Mouse (Mus musculus): ENCODE measurements around the gene Eno3. TPM values are rescaled to one million over a fixed set of nuclear protein-coding genes. Genes with fewer than 3 reads are reported as not detected.

Eno3 gene
- polyA plus RNA-seq, 1 experiment, result 15.7 TPM

DNA sequence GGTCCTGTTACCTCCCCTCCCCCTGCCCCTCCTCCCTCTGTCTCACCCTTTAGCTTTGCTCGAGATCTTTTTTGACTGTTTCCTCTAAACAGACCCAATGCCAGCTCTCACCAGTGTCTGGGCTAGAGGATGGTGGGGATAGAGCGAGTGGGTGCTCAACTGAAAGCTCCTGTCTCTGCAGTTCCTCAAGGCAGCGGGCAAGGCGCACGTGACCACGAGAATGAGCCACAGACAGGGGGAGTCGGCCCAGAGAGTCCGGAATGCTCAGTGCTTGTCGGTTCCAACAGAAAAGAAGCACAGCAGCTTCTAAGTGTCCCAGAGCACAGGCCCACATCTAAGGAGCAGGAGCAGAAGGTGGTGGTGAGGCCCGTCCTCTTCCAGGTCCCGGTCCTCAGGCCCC lies 17.5 kb downstream of the Eno3 start:
- no peak overlapping the region for H3K4me3 ChIP-seq (ENCODE audit: low read depth, low read length)
- peaks cover 2% of the 10 kb centered on the region for H3K4me1 ChIP-seq (ENCODE audit: control insufficient read depth, insufficient read depth, low read length)
- no peak overlapping the region for H3K27ac ChIP-seq (ENCODE audit: insufficient read depth, low read length)
- TF ChIP-seq EP300 (IDR thresholded peaks at IDR 0.05; ENCODE audit: insufficient read depth, low read depth, low read length) (no peak), POLR2A (IDR thresholded peaks at IDR 0.05; ENCODE audit: insufficient read depth, low read length) (no peak), CTCF (IDR thresholded peaks at IDR 0.05; ENCODE audit: low read depth, low read length) (no peak)
- H3K9me3 ChIP-seq (replicated peaks; ENCODE audit: control insufficient read depth, insufficient read depth, low read length, poor library complexity, severe bottlenecking), result no peaks in the 10 kb centered on the region
- H3K27me3 ChIP-seq (ENCODE audit: control insufficient read depth, insufficient read depth, low read length, poor library complexity, severe bottlenecking), result no peaks in the 10 kb centered on the region
- H3K9ac ChIP-seq (ENCODE audit: low read depth, poor library complexity, severe bottlenecking), result peak overlapping the region; percentile 42
- no peaks in the 10 kb centered on the region for H3K36me3 ChIP-seq (ENCODE audit: control insufficient read depth, insufficient read depth, low read length, poor library complexity, severe bottlenecking)

DNA sequence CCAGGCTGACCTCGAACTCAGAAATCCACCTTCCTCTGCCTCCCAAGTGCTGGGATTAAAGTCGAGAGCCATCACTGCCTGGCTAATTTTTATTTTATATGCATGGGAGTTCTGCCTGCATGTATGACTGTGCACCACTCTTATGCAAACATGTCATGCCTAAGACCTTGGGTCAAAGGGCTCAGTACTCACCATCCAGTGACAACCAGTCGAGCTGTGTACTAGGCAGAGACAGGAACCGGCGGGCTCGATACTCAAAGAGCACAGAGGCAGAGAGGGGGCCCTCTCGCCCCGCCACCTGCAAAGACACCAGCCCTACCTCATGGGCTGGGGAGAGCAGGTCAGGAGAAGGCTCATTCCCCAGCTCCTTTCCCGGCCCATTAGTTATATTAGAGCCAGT lies 21.1 kb downstream of the Eno3 start:
- no peaks in the 10 kb centered on the region for H3K36me3 ChIP-seq (ENCODE audit: control insufficient read depth, insufficient read depth, low read length, poor library complexity, severe bottlenecking)
- no peak overlapping the region for H3K9ac ChIP-seq (ENCODE audit: low read depth, poor library complexity, severe bottlenecking)
- no peaks in the 10 kb centered on the region for H3K9me3 ChIP-seq (replicated peaks; ENCODE audit: control insufficient read depth, insufficient read depth, low read length, poor library complexity, severe bottlenecking)
- H3K27me3 ChIP-seq (ENCODE audit: control insufficient read depth, insufficient read depth, low read length, poor library complexity, severe bottlenecking), result no peaks in the 10 kb centered on the region
- TF ChIP-seq EP300 (IDR thresholded peaks at IDR 0.05; ENCODE audit: insufficient read depth, low read depth, low read length) (no peak), CTCF (IDR thresholded peaks at IDR 0.05; ENCODE audit: low read depth, low read length) (no peak), POLR2A (IDR thresholded peaks at IDR 0.05; ENCODE audit: insufficient read depth, low read length) (no peak)
- peaks cover 6% of the 10 kb centered on the region for H3K4me1 ChIP-seq (ENCODE audit: control insufficient read depth, insufficient read depth, low read length)
- H3K4me3 ChIP-seq (ENCODE audit: low read depth, low read length), result no peak overlapping the region
- H3K27ac ChIP-seq (ENCODE audit: insufficient read depth, low read length), result no peak overlapping the region

- peaks cover 6% of the 10 kb centered on the region for H3K4me1 ChIP-seq (ENCODE audit: control insufficient read depth, insufficient read depth, low read length)
- TF ChIP-seq EP300 (IDR thresholded peaks at IDR 0.05; ENCODE audit: insufficient read depth, low read depth, low read length) (no peak), POLR2A (IDR thresholded peaks at IDR 0.05; ENCODE audit: insufficient read depth, low read length) (no peak), CTCF (IDR thresholded peaks at IDR 0.05; ENCODE audit: low read depth, low read length) (no peak)
- no peaks in the 10 kb centered on the region for H3K36me3 ChIP-seq (ENCODE audit: control insufficient read depth, insufficient read depth, low read length, poor library complexity, severe bottlenecking)
- H3K4me3 ChIP-seq (ENCODE audit: low read depth, low read length), result no peak overlapping the region
- H3K9me3 ChIP-seq (replicated peaks; ENCODE audit: control insufficient read depth, insufficient read depth, low read length, poor library complexity, severe bottlenecking), result no peaks in the 10 kb centered on the region
- H3K27me3 ChIP-seq (ENCODE audit: control insufficient read depth, insufficient read depth, low read length, poor library complexity, severe bottlenecking), result no peaks in the 10 kb centered on the region
- no peak overlapping the region for H3K9ac ChIP-seq (ENCODE audit: low read depth, poor library complexity, severe bottlenecking)
- no peak overlapping the region for H3K27ac ChIP-seq (ENCODE audit: insufficient read depth, low read length)
Measured at GRCm38 (mm10) chr11:70678576-70678975, 21.6 kb downstream of the Eno3 start.

- no peak overlapping the region for H3K4me3 ChIP-seq (ENCODE audit: low read depth, low read length)
- no peaks in the 10 kb centered on the region for H3K9me3 ChIP-seq (replicated peaks; ENCODE audit: control insufficient read depth, insufficient read depth, low read length, poor library complexity, severe bottlenecking)
- TF ChIP-seq CTCF (IDR thresholded peaks at IDR 0.05; ENCODE audit: low read depth, low read length), result no peak
- TF ChIP-seq POLR2A (IDR thresholded peaks at IDR 0.05; ENCODE audit: insufficient read depth, low read length), result no peak
- TF ChIP-seq EP300 (IDR thresholded peaks at IDR 0.05; ENCODE audit: insufficient read depth, low read depth, low read length), result no peak
- H3K27ac ChIP-seq (ENCODE audit: insufficient read depth, low read length), result no peak overlapping the region
- H3K4me1 ChIP-seq (ENCODE audit: control insufficient read depth, insufficient read depth, low read length), result peaks cover 6% of the 10 kb centered on the region
- no peak overlapping the region for H3K9ac ChIP-seq (ENCODE audit: low read depth, poor library complexity, severe bottlenecking)
- H3K27me3 ChIP-seq (ENCODE audit: control insufficient read depth, insufficient read depth, low read length, poor library complexity, severe bottlenecking), result no peaks in the 10 kb centered on the region
- H3K36me3 ChIP-seq (ENCODE audit: control insufficient read depth, insufficient read depth, low read length, poor library complexity, severe bottlenecking), result no peaks in the 10 kb centered on the region
Measured at GRCm38 (mm10) chr11:70679361-70679760, 22.4 kb downstream of the Eno3 start.

DNA sequence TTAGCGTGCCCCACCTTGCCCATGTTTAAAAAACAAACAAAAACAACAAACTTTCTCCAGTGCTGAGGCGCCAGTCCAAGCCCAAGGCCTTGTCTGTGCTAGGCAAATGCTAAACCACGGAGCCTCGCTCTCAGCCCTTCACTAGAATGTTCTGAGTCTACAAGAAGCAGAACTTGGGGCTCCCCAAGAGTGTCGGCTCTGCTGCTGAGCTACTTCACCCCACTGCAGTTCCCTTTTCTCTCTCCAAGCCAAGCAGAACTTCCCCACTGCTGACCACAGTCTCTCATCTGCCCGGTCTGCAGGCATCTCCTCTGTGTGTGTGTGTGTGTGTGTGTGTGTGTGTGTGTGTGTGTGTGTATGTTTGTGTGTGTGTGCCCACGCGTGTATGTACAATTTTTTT lies 22.9 kb downstream of the Eno3 start:
- Histone ChIP-seq H3K36me3 (ENCODE audit: control insufficient read depth, insufficient read depth, low read length, poor library complexity, severe bottlenecking) (no peaks in the 10 kb centered on the region), H3K9ac (ENCODE audit: low read depth, poor library complexity, severe bottlenecking) (no peak overlapping the region), H3K9me3 (replicated peaks; ENCODE audit: control insufficient read depth, insufficient read depth, low read length, poor library complexity, severe bottlenecking) (no peaks in the 10 kb centered on the region), H3K27ac (ENCODE audit: insufficient read depth, low read length) (no peak overlapping the region), H3K4me3 (ENCODE audit: low read depth, low read length) (no peak overlapping the region), H3K4me1 (ENCODE audit: control insufficient read depth, insufficient read depth, low read length) (peaks cover 6% of the 10 kb centered on the region), H3K27me3 (ENCODE audit: control insufficient read depth, insufficient read depth, low read length, poor library complexity, severe bottlenecking) (no peaks in the 10 kb centered on the region)
- TF ChIP-seq POLR2A (IDR thresholded peaks at IDR 0.05; ENCODE audit: insufficient read depth, low read length) (no peak), EP300 (IDR thresholded peaks at IDR 0.05; ENCODE audit: insufficient read depth, low read depth, low read length) (no peak), CTCF (IDR thresholded peaks at IDR 0.05; ENCODE audit: low read depth, low read length) (no peak)

- H3K4me3 ChIP-seq (ENCODE audit: low read depth, low read length), result peak overlapping the region; percentile 17
- no peaks in the 10 kb centered on the region for H3K36me3 ChIP-seq (ENCODE audit: control insufficient read depth, insufficient read depth, low read length, poor library complexity, severe bottlenecking)
- peaks cover 6% of the 10 kb centered on the region for H3K4me1 ChIP-seq (ENCODE audit: control insufficient read depth, insufficient read depth, low read length)
- H3K27ac ChIP-seq (ENCODE audit: insufficient read depth, low read length), result no peak overlapping the region
- no peak for TF ChIP-seq POLR2A (IDR thresholded peaks at IDR 0.05; ENCODE audit: insufficient read depth, low read length)
- TF ChIP-seq EP300 (IDR thresholded peaks at IDR 0.05; ENCODE audit: insufficient read depth, low read depth, low read length), result no peak
- no peak for TF ChIP-seq CTCF (IDR thresholded peaks at IDR 0.05; ENCODE audit: low read depth, low read length)
- peak overlapping the region; percentile 48 for H3K9ac ChIP-seq (ENCODE audit: low read depth, poor library complexity, severe bottlenecking)
- no peaks in the 10 kb centered on the region for H3K27me3 ChIP-seq (ENCODE audit: control insufficient read depth, insufficient read depth, low read length, poor library complexity, severe bottlenecking)
- H3K9me3 ChIP-seq (replicated peaks; ENCODE audit: control insufficient read depth, insufficient read depth, low read length, poor library complexity, severe bottlenecking), result no peaks in the 10 kb centered on the region
Measured at GRCm38 (mm10) chr11:70681170-70681569, 24.2 kb downstream of the Eno3 start.
